Mouse (Mus musculus): ENCODE results near the gene Sp110.
"Not testable (repeated sequence)": the region's sequence is repeated elsewhere in the genome, so short reads cannot be mapped to it uniquely, and the experiment has no call there.

Gene Sp110

GRCm38 (mm10) chr1:85546442-85546841, 52.2 kb downstream of the Sp110 start:
- not testable (repeated sequence) for DNase-seq (ENCODE audit: low spot score in 2 of 2)

GRCm38 (mm10) chr1:85543818-85544217, 54.8 kb downstream of the Sp110 start:
- DNase-seq (ENCODE audit: low spot score in 2 of 2): not testable (repeated sequence)

GRCm38 (mm10) chr1:85528451-85529110, 70.0 kb downstream of the Sp110 start:
- not testable (repeated sequence) for DNase-seq (ENCODE audit: low spot score in 2 of 2)
